Mouse (Mus musculus) forebrain, embryonic 11.5 days (tissue): ENCODE data around the gene Aasdh. TPM values are rescaled to one million over a fixed set of nuclear protein-coding genes. Genes with fewer than 3 reads are reported as not detected.

Experiments used
- ATAC-seq: fragments of 200-750 bp; cut with Nextera tagmentation; replicated peaks from 2 replicates; pipeline ENCODE4 v1.8.0; 2017; ENCODE audit warnings: moderate TSS enrichment; ENCODE audit not compliant: low FRiP score
- DNase-seq: peaks from one replicate; pipeline ENCODE4 v3.0.0-alpha.2; 2017; ENCODE audit warnings: low spot score
- H3K27ac ChIP-seq: fragments of 300-500 bp; sonication (generic); 2 replicates; pipeline ENCODE4 v1.5.1; 2014; ENCODE audit warnings: low read depth, low read length
- H3K27me3 ChIP-seq: fragments of 300-500 bp; sonication (generic); 2 replicates; pipeline ENCODE4 v1.6.1; 2014; ENCODE audit warnings: mild to moderate bottlenecking, low read length, mixed read lengths; ENCODE audit not compliant: control insufficient read depth, insufficient read depth
- H3K36me3 ChIP-seq: fragments of 300-500 bp; sonication (generic); 2 replicates; pipeline ENCODE4 v1.6.1; 2014; ENCODE audit warnings: mild to moderate bottlenecking, low read length, moderate library complexity, mixed read lengths; ENCODE audit not compliant: control insufficient read depth, insufficient read depth
- H3K4me1 ChIP-seq: fragments of 300-500 bp; sonication (generic); replicated peaks from 2 replicates; pipeline ENCODE4 v1.6.1; 2014; ENCODE audit warnings: low read length, mixed read lengths; ENCODE audit not compliant: control insufficient read depth, insufficient read depth
- H3K4me2 ChIP-seq: fragments of 300-500 bp; sonication (generic); 2 replicates; pipeline ENCODE4 v1.6.1; 2014; ENCODE audit warnings: low read depth, mild to moderate bottlenecking, low read length, moderate library complexity, mixed read lengths; ENCODE audit not compliant: severe bottlenecking
- H3K4me3 ChIP-seq: fragments of 300-500 bp; sonication (generic); 2 replicates; pipeline ENCODE4 v1.5.1; 2014; ENCODE audit warnings: low read depth, low read length
- H3K9ac ChIP-seq: fragments of 300-500 bp; sonication (generic); 2 replicates; pipeline ENCODE4 v1.6.1; 2014; ENCODE audit warnings: low read length
- H3K9me3 ChIP-seq: fragments of 300-500 bp; sonication (generic); 2 replicates; pipeline ENCODE4 v1.6.1; 2016; ENCODE audit warnings: low read length, mixed read lengths; ENCODE audit not compliant: control insufficient read depth
- WGBS: fragments of 180-500 bp; shearing (Covaris S2); extraction: QIAGEN DNeasy Blood & Tissue Kit; methylation state at CpG from one replicate; pipeline ENCODE4 v1.1.7; 2014; 5-methylcytosine and 5-hydroxymethylcytosine counted together
- polyA plus RNA-seq: library from polyadenylated mRNA; unstranded; fragments of >200 nt; fragmentation: Nextera tagmentation; extraction: Ambion mirVana; gene quantifications from 2 replicates; pipeline ENCODE4 v1.2.1, GENCODE M21; 2014

The Aasdh gene
- polyA plus RNA-seq, 1 experiment from 2014 or later = 27.5 TPM

DNA sequence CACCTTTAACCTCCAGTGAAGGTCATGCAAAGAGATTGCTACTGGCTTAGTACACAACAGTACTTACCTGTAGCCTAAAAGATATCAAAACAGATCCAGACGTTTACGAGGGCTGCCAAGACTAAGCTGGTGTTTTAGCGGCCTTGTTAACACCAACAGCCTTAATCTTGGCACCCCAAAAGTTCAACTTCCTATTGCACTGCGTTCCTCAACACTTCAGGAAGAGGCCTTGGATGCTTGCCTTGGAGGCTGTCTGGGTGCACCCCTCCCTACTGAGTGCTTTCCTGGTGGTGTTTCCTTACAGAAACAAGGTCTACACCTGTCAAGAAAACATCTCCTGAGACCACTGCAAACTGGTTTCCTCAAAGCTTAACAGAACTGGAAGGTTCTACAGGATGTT, 41.8 kb upstream of the Aasdh start:
- no peak overlapping the region for H3K9ac ChIP-seq
- H3K4me2 ChIP-seq = no peak overlapping the region
- ATAC-seq (no peak), DNase-seq (no peak)
- WGBS = 91% methylated on average over 4 of the region's 4 CpGs
- H3K27me3 ChIP-seq = no peaks in the 10 kb centered on the region
- H3K36me3 ChIP-seq = no peaks in the 10 kb centered on the region; the same call in 1 of the 2 replicates
- H3K27ac ChIP-seq = no peak overlapping the region
- no peaks in the 10 kb centered on the region for H3K9me3 ChIP-seq
- no peak overlapping the region for H3K4me3 ChIP-seq
- 0 out of 2 replicates have a peak, but pooled peaks cover 3% of the 10 kb centered on the region for H3K4me1 ChIP-seq

DNA sequence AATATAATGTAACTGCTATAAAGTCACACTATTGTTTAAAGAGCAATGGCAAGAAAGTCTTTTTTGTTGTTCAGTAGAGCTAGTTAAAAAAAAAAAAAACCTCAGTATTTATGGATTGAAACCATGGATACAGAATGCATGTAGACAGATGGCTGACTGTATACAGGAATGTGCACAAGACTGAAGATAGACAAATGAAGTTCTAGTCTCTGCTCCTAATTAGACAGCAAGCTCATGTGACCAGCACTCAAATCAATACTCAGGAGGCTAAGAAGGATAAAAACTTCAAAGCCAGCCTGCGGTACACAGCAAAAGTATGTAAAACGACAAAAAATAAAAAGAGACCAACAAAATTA, 40.3 kb upstream of the Aasdh start:
- Histone ChIP-seq H3K36me3 (peaks cover 3% of the 10 kb centered on the region; the same call in 1 of the 2 replicates), H3K27me3 (no peaks in the 10 kb centered on the region), H3K4me1 (0 out of 2 replicates have a peak, but pooled peaks cover 3% of the 10 kb centered on the region), H3K4me2 (no peak overlapping the region), H3K9me3 (no peaks in the 10 kb centered on the region; the same call in 1 of the 2 replicates), H3K27ac (no peak overlapping the region), H3K9ac (no peak overlapping the region), H3K4me3 (no peak overlapping the region)
- DNase-seq = no peak
- WGBS = 75% methylated on average over 2 of the region's 2 CpGs
- no peak for ATAC-seq

DNA sequence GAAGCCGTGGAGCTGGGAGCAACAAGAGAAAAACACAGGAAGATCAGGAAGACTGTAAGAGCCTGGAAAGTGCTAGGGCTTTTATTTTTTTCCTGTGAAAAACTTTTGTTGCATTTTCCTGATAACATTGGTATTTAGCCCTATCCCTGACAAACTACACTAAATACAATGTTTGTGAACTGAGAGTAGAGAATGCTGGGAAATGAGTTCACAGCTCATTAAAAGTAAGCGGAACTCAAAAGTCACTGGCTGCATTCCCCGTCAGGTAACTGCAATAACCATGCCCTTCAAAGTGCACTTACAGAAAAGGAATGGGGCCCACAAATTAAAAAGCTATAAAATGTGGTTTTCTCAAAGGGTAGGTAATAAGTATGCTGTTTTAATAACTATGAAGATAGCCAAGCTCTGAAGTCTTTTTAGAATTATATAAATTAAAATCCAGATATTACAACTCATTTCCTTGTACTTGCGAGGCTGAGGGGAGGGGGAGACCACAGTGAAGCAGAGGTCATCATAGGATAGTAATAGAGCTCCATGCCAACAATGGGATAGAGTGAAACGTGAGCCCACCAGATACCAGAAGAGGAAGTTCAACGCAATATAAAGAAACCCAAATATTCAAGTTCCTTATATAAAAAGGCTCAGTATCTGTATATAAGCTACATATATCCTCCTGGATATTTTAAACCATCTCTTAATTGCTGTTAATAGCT, 39.8 kb upstream of the Aasdh start:
- no peak overlapping the region for H3K4me2 ChIP-seq
- no peaks in the 10 kb centered on the region for H3K27me3 ChIP-seq
- H3K27ac ChIP-seq = no peak overlapping the region
- H3K9ac ChIP-seq = no peak overlapping the region
- no peaks in the 10 kb centered on the region; the same call in 1 of the 2 replicates for H3K9me3 ChIP-seq
- no peak overlapping the region for H3K4me3 ChIP-seq
- peaks cover 4% of the 10 kb centered on the region; the same call in 1 of the 2 replicates for H3K36me3 ChIP-seq
- ATAC-seq (no peak), DNase-seq (no peak)
- 0 out of 2 replicates have a peak, but pooled peaks cover 3% of the 10 kb centered on the region for H3K4me1 ChIP-seq
- WGBS = 82% methylated on average over 6 of the region's 6 CpGs

DNA sequence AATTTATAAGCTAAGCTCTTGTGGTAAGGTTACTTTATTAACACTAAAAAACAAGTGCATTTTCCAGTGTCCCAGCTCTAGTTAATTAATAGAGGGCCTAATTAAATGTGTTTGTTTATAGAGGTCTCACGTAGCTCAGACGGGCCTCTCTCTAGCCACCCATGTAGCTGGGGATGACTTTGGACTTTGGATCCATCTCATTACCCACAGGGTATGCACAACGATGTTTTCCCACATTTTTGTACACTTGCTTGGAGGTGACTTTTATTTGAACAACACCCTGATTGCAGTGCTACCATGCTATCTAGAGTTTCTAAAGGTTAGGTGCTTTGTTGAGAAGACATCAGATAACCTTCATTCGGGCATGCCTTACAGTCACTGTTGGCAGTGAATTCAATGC, 37.2 kb upstream of the Aasdh start:
- WGBS = 88% methylated on average over 4 of the region's 4 CpGs
- Histone ChIP-seq H3K27me3 (no peaks in the 10 kb centered on the region), H3K9me3 (peaks cover 5% of the 10 kb centered on the region; the same call in 1 of the 2 replicates), H3K36me3 (peaks cover 9% of the 10 kb centered on the region; the same call in 1 of the 2 replicates), H3K4me2 (no peak overlapping the region), H3K4me1 (no peaks in the 10 kb centered on the region), H3K27ac (no peak overlapping the region), H3K4me3 (no peak overlapping the region), H3K9ac (no peak overlapping the region)
- ATAC-seq = no peak
- no peak for DNase-seq

DNA sequence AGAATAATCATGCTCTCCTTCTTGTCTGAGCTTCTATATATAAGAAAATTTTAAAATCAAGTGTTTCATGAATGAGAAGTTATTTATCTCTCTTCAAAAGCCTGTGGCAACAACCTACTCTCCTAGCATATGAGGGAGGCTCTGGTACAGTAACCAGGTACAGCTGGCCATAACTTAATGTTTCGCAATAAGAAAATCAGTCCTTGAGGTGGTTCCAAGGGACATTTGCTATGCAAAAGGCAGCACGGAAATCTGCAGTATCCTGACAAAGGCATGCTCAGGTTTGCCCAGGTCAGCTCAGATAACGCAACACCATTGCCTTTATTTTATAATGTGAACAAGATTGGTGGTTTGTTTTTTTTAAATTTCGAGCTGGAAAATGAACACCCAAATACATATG, 36.7 kb upstream of the Aasdh start:
- Histone ChIP-seq H3K27ac (no peak overlapping the region), H3K9ac (no peak overlapping the region), H3K4me1 (no peaks in the 10 kb centered on the region), H3K4me2 (no peak overlapping the region), H3K4me3 (no peak overlapping the region), H3K36me3 (peaks cover 9% of the 10 kb centered on the region; the same call in 1 of the 2 replicates), H3K9me3 (peaks cover 5% of the 10 kb centered on the region; the same call in 1 of the 2 replicates), H3K27me3 (no peaks in the 10 kb centered on the region)
- DNase-seq = no peak
- 92% methylated on average over 4 of the region's 4 CpGs for WGBS
- ATAC-seq = no peak

DNA sequence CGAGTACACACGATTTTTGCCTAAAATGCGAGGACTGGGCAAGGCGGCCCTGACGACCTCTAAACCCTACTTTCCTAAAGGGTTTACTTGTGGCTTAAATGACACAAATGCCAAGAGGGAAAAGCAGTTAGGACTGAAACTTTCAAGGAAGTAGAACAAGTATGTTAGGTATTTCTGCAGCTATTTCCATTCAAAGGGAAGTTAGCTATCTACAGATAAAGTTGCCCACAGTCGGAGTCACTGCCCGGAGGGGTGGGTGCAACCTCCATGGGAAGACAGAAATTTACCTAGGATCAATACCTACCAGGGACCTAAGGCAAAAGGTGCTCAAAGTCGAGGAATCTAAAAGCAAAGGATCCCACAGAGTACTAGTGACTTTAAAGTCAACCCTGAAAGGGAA, 34.4 kb upstream of the Aasdh start:
- Histone ChIP-seq H3K4me1 (no peaks in the 10 kb centered on the region), H3K36me3 (peaks cover 9% of the 10 kb centered on the region; the same call in 1 of the 2 replicates), H3K27me3 (no peaks in the 10 kb centered on the region), H3K4me3 (no peak overlapping the region), H3K9ac (no peak overlapping the region), H3K4me2 (no peak overlapping the region), H3K9me3 (peaks cover 5% of the 10 kb centered on the region; the same call in 1 of the 2 replicates), H3K27ac (no peak overlapping the region)
- 97% methylated on average over 8 of the region's 8 CpGs for WGBS
- DNase-seq (no peak), ATAC-seq (no peak)

DNA sequence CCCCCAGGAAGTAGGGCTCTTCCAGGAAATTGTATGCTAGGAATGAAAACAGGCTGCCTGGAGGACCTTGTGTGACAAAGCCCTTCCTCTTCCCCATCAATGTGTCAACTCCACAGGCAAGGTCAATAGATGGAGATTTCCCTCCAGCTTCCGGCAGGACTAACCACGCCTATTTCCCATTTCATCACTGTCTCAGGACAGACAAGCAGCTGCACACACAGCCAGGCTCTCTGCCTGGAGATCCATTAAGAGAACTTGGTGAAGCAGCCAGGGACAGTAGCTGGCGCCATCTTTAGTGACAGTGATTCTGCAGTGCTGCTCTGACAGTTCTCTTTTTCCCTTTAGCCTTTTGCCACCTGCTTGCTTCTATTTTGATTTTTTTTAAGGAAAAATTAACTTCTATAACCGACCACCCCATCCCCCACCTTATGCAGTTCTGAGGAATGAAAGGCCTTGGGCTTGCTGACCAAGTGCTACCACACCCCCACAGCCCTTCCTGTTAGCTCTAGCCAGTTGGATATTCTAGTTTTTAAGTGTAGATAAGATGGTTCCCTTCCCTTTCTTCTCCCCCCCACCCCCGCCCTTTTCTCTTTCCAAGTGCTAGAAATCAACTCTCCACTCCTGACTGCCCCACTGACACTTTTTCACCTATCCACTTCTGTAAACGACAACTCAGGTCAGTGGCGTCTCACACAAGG, 24.0 kb upstream of the Aasdh start:
- no peak for ATAC-seq
- 87% methylated on average over 7 of the region's 7 CpGs for WGBS
- no peak overlapping the region for H3K27ac ChIP-seq
- H3K4me3 ChIP-seq = no peak overlapping the region
- no peak overlapping the region for H3K9ac ChIP-seq
- no peaks in the 10 kb centered on the region for H3K27me3 ChIP-seq
- no peaks in the 10 kb centered on the region for H3K4me1 ChIP-seq
- peaks cover 4% of the 10 kb centered on the region; the same call in 1 of the 2 replicates for H3K9me3 ChIP-seq
- peaks cover 19% of the 10 kb centered on the region for H3K36me3 ChIP-seq
- no peak for DNase-seq
- no peak overlapping the region for H3K4me2 ChIP-seq

DNA sequence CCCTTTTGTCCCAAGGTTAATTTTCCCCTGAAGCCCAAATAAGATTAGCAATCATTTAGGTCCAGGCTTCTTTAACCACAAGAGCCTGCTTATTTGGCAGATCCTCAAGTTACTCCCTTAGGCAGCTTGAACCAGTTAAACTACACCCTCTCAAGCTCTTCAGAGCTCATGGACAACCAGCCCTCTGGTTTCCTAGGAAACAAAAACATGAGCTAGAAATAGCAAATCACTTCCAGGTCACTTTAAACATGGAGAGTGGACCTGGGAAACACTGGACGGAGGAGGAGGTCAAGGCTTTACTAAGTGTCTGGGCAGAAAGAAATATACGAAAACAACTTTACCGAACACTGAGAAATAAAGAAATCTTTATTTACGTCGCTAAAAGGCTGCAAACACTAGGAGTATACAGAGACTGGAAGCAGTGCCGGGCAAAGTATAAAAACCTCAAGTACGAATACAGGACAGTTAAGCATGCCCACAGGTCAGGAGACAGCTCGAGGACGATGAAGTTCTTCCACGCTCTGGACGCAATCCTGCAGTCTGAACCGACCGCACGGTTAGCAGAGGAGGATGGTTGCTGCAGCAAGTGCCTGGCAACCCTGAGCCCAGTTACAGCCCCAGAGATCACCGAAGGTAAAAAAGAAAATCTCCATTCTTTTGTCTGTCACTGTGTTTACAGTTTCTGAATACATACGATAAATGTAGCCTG, 23.0 kb upstream of the Aasdh start:
- WGBS = 84% methylated on average over 16 of the region's 16 CpGs
- peaks cover 4% of the 10 kb centered on the region; the same call in 1 of the 2 replicates for H3K9me3 ChIP-seq
- no peak overlapping the region for H3K9ac ChIP-seq
- no peak overlapping the region for H3K4me2 ChIP-seq
- DNase-seq = no peak
- H3K4me3 ChIP-seq = no peak overlapping the region
- no peak for ATAC-seq
- no peaks in the 10 kb centered on the region for H3K4me1 ChIP-seq
- peaks cover 19% of the 10 kb centered on the region for H3K36me3 ChIP-seq
- H3K27ac ChIP-seq = no peak overlapping the region
- no peaks in the 10 kb centered on the region for H3K27me3 ChIP-seq
